Mouse (Mus musculus): Measurements from ENCODE around the gene Pik3r2.

The Pik3r2 gene

GRCm38 (mm10) chr8:70756476-70757040, 20.0 kb downstream of the Pik3r2 start:
- DNase-seq (ENCODE audit: low read depth) = no peak

GRCm38 (mm10) chr8:70755661-70756475, 20.6 kb downstream of the Pik3r2 start:
- DNase-seq (ENCODE audit: low read depth) = no peak

GRCm38 (mm10) chr8:70754871-70755660, 21.4 kb downstream of the Pik3r2 start:
- DNase-seq (ENCODE audit: low read depth) = peak; percentile 79

- DNase-seq (ENCODE audit: low read depth) = peak; percentile 98
Measured at GRCm38 (mm10) chr8:70754043-70754870, 22.3 kb downstream of the Pik3r2 start, which contains the start of gene Rab3a. Rab3a (plus strand) TSS chr8:70754679.

GRCm38 (mm10) chr8:70753151-70753550, 23.4 kb downstream of the Pik3r2 start:
- peak; percentile 45 for DNase-seq (ENCODE audit: low read depth)

GRCm38 (mm10) chr8:70752000-70752764, 24.3 kb downstream of the Pik3r2 start:
- peak; percentile 89 for DNase-seq (ENCODE audit: low read depth)

GRCm38 (mm10) chr8:70750128-70750680, 26.3 kb downstream of the Pik3r2 start:
- no peak for DNase-seq (ENCODE audit: low read depth)

GRCm38 (mm10) chr8:70749097-70749674, 27.3 kb downstream of the Pik3r2 start:
- no peak for DNase-seq (ENCODE audit: low read depth)

GRCm38 (mm10) chr8:70748246-70749096, 28.0 kb downstream of the Pik3r2 start:
- no peak for DNase-seq (ENCODE audit: low read depth)

- no peak for DNase-seq (ENCODE audit: low read depth)
Measured at GRCm38 (mm10) chr8:70747211-70747890, 29.2 kb downstream of the Pik3r2 start.

- no peak for DNase-seq (ENCODE audit: low read depth)
Measured at GRCm38 (mm10) chr8:70746676-70747075, 29.8 kb downstream of the Pik3r2 start.

GRCm38 (mm10) chr8:70745691-70746220, 30.8 kb downstream of the Pik3r2 start:
- DNase-seq (ENCODE audit: low read depth) = no peak

- no peak for DNase-seq (ENCODE audit: low read depth)
Measured at GRCm38 (mm10) chr8:70744806-70745205, 31.7 kb downstream of the Pik3r2 start.

- no peak for DNase-seq (ENCODE audit: low read depth)
Measured at GRCm38 (mm10) chr8:70743656-70744590, 32.6 kb downstream of the Pik3r2 start.

GRCm38 (mm10) chr8:70742981-70743655, 33.4 kb downstream of the Pik3r2 start:
- no peak for DNase-seq (ENCODE audit: low read depth)

- DNase-seq (ENCODE audit: low read depth) = no peak
Measured at GRCm38 (mm10) chr8:70742176-70742575, 34.3 kb downstream of the Pik3r2 start.

GRCm38 (mm10) chr8:70741661-70742060, 34.9 kb downstream of the Pik3r2 start:
- DNase-seq (ENCODE audit: low read depth) = no peak
